Mouse (Mus musculus): ENCODE results near the gene Trp73. TPM values are rescaled to one million over a fixed set of nuclear protein-coding genes. Genes with fewer than 3 reads are reported as not detected.
A peak's percentile ranks its signal among the peaks of the same experiment; 100 is the strongest.

Gene Trp73
- total RNA-seq, 2 experiments from 2014 or later: 0.27 to 0.32 TPM

DNA sequence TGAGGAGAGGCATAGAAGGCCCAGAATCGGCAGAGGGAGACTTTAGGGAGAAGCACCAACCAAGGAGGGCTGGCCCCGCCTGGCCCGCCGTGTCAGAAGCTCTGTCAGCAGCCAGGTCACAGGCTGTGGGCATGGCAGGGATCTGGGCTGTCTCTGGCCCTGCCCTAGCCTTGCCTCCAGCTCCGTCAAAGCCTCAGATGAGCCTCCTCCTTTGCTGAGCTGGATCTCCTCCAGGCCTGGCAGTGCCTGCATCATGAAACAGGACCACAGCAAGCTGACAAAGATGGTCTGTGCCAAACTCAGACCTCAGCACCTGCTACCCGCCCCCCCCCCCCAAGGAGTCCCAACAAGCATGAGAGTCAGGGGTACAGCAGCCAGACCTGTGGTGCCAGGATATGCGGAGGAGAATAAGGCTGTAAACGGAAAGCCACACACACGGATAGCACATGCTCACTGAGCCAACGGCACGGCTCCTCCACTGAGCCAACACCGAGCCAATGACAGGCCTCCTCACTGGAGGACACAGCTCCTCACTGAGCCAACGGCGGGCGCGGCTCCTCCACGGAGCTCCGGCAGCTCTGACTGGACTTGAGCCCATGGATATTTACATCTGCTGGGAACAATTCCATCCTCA, 30.7 kb downstream of the Trp73 start:
- DNase-seq (ENCODE audit: low spot score in 2 of 2): peak; percentile 42 to 63
- intact Hi-C loops (cut with DNase I): loop anchor here (5.0 kb wide), 1 partner anchor 82 kb away; the partner anchor contains the start of gene Smim1

DNA sequence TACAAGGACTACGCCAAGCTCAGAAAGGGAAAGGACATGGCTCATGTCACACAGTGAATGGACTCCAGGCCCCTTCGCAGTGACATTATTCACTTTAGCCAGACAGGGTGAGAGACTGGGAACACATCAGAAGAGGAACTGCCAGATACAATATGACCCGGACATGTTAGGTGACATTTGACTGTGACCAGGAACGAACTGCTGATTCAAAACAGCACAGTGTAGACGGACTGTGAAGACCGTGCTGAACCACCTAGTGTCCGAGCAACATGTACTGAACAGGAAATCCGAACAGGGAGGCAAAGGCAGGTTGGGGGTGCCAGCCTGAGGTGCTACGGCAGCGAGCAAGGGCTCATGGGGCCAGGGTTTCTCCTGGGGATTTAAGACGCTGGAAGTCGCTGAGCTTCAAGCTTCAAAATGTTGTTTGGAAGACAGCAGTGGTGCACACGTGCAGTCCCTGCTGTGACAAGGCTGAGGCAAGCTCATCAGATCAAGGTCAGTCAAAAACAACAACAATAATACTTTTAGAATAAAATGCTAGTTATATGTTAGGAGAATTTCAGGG, 33.4 kb downstream of the Trp73 start:
- DNase-seq (ENCODE audit: low spot score in 2 of 2): no peak
- intact Hi-C loops (cut with DNase I): loop anchor here (5.0 kb wide), 1 partner anchor 79 kb away; the partner anchor contains the start of gene Smim1

DNA sequence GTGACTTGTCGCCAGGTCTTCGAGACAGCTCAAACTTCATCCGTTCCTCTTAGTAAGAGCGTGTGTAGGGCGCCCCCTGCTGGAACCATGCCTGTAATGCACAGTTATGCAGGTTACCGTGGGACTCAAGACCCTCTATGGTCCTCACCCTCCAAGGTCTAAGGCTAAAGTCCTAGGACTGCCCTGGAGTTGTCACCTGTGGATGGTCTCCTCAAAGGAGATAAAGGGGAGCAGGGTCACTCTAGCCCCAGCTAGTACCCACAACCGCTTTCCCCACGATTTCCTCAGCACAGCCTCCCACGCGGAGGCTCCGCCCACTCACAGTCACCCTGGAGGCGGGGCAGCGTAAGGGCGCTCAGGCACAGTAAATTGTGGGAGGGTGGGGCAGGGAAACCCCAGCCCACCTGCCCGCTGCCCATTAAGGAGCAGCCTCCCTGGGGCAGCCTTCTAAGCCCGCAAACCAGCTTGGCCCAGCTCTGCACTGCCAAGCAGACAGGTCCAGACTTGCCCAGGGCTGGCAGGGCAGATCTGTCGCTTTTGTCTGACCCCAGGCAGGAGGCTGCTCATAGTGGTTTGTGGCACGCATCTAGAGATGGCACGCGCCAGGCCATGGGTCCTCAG, 34.5 kb downstream of the Trp73 start:
- intact Hi-C loops (cut with DNase I): loop anchor here (5.0 kb wide), 1 partner anchor 78 kb away; the partner anchor contains the start of gene Smim1
- peak; percentile 38 to 44 for DNase-seq (ENCODE audit: low spot score in 2 of 2)

DNA sequence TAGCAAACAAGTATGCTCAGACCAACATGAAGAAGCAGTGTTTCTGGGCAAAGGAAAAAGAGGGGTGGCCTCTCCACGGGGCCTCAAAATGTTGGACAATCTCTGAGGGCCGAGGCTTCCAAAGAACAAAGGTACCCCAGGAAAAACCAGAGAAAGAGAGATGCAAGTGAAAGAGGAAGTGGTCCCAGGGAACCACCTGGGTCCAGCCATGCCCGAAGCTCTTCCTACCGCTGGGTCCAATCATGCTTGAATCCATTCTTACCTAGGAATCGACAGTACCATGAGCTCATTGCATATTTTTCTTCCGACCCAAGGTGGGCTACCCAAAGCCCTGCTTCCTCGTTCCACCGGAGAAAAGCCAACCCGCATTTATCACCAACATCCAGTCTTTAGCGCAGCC, 36.1 kb downstream of the Trp73 start:
- intact Hi-C loops (cut with DNase I): loop anchor here (5.0 kb wide), 1 partner anchor 37 kb away; no protein-coding TSS in a partner anchor
- DNase-seq (ENCODE audit: low spot score in 2 of 2): no peak

DNA sequence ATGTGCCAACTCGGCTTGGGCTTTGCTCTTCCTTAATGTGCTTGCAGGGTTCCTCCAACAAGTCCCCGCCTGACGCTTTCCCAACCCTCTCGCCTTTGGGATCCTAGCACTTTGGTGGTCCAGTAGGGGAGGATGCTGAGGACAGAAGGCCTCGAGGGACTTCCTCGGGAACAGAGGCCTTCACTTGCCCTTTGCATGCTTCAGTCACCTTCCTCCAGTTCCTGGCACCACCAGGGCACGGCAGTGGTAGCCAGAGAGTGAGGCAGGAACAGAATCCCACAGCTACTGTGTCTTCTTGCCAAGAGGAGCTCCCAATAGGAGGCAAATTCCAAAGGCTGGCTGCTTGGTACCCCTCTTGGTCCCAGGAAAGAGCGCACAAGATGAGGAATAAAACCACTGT, 36.6 kb downstream of the Trp73 start:
- intact Hi-C loops (cut with DNase I): loop anchor here (5.0 kb wide), 1 partner anchor 36 kb away; no protein-coding TSS in a partner anchor
- no peak for DNase-seq (ENCODE audit: low spot score in 2 of 2)

DNA sequence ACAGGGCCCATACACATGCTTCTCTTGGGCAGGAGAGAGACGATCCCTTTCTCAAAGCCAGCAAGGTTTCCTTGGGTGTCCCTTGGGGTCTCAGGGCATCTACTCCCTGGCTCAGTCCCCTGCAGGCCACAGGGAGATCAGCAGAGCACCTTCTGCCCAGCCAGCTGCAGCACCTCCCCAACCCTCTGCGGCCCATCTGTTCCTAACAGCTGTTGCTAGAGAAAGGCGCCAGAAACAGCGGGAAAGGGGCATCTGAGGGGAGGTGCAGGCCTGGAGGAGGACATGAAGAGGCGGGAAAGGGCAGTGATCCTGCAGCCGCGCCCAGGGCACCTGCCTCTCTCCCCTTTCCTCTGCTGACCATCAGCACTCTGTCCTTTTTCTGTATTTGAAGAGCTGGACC, 40.6 kb downstream of the Trp73 start:
- DNase-seq (ENCODE audit: low spot score in 2 of 2): no peak
- intact Hi-C loops (cut with DNase I): no loop called here

DNA sequence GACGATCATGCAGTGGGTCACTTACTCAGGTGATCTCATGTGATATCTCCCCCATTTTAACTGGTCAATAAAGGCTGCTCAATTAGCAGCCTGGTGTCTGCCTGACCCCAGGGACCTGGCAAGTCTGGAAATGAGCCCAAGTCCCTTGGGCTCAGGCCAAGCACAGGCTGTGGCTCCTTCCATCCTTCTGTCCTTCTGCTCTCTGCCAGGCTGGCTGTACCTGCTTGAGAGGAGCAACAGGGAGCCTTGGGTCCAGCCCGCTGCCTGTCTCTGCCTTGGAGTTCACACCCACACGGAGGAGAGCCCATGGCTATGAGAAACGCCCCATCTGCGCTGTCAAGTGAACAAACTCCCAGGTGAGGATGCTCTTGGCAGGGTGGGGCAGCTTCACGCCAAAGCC, 43.9 kb downstream of the Trp73 start:
- intact Hi-C loops (cut with DNase I): no loop called here
- DNase-seq (ENCODE audit: low spot score in 2 of 2): no peak

DNA sequence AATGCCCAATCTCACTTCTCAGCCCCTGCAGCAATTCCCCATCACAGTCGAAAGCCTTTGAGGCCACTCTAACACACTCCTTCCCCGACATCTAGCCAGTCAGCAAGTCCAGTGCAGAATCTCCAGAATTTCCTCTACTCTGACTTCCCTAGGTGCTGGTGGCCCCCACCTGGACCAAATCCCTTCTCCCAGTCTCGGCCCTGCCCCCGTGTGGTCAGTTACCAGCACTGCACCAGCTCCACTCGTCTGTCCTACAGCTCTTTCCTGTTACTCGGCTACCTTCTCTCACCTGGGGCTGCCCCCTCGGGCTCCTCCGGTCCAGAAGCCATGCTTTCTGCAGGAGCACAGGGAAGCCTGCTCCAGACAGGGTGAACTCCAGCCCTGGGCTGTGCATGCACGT, 46.8 kb downstream of the Trp73 start:
- no peak for DNase-seq (ENCODE audit: low spot score in 2 of 2)
- intact Hi-C loops (cut with DNase I): no loop called here

DNA sequence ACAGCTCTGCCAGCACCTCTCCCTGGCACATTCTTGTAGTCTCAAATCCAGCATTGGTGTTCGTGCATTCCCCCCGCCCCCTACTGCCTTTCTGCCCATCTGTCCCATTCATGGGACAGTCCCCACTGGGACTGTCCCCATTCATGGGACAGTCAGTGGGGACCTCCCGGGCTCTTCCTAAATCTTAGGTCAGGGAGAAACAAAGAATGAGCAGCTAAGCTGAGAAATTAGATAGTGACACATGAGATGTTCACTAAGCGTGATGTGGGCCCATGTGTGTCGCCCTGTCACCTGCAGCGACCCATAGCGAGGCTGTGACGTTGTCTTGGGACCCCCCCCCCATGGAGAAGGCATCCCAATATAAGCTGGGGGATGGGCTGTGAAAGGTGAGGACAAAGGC, 48.7 kb downstream of the Trp73 start:
- DNase-seq (ENCODE audit: low spot score in 2 of 2): no peak
- intact Hi-C loops (cut with DNase I): no loop called here

DNA sequence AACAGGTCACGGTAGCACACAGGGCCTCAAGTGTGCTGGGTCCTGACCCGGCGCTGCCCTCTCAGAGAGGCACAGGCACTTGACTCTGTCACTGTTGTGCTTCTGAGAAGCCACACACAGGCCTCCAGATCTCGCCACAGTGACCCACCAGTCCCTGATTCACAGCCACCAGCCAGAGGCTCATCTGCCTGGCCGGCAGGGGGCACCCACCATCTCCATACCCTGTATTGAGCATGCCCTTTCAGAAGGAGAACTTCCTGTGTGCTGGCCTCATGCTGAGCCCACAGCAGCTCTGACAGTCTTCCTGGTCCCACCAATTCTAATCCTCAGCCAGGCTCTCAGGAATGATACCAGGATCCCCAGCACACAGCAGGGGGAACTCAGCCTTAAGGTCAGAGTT, 50.8 kb downstream of the Trp73 start:
- intact Hi-C loops (cut with DNase I): no loop called here
- no peak for DNase-seq (ENCODE audit: low spot score in 2 of 2)

DNA sequence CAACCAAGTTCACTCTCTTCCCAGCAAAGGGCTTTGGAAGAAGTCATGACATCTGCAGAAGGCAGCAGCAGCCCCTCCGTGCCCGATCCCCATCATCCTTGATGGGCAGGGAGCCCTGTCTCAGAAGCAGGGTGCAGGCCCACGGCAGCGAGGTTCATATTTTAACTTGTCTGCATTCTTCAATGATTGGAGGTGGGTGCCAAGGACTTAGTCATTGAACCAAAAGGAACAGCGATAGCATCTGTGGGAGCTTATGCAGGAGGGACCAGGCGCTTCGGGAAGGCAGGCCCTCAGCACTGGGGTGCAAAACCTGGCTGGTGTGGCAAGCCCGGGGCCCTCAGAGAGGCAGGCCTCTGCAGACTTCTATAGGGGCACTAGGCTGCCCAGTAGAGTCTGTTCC, 53.6 kb downstream of the Trp73 start:
- DNase-seq (ENCODE audit: low spot score in 2 of 2): no peak
- intact Hi-C loops (cut with DNase I): no loop called here

DNA sequence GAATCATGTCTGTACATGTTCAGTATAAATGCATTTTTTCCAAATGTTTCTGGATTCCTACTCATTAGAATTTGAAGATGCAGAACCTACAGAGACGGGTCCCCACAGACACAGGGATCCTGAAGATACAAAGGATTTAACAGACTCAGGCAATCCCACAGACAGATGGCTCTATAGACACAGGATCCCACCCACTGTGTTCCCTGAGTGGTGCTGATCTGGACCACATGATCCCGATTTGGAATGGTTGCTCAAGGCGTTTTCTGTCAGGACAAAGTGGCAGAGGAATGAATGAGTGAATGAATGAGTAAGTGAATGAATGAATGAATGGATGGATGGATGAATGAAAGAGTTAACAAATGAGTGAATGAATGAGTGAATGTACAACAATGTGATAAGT, 54.2 kb downstream of the Trp73 start:
- DNase-seq (ENCODE audit: low spot score in 2 of 2): no peak
- intact Hi-C loops (cut with DNase I): no loop called here

DNA sequence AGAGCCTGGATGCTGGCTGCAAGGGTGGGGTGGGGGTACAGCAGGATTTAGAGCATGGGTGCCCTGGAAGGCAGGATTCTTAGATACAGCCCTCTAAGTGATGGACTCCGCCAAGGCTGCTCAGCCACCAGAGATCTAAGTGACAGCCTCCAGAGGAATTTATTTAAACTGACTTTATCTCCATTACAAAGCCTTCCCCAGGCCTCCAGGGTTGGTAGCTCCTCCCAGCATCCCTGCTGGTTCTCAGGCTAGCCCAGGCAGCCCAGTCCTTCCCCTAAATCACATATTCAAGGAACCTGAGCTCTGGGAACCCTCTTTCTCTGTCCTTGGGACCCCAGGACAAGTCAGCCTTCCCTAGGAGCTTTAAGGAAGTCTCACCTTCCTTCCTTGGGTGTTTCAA, 58.0 kb downstream of the Trp73 start:
- DNase-seq (ENCODE audit: low spot score in 2 of 2): no peak
- intact Hi-C loops (cut with DNase I): no loop called here

DNA sequence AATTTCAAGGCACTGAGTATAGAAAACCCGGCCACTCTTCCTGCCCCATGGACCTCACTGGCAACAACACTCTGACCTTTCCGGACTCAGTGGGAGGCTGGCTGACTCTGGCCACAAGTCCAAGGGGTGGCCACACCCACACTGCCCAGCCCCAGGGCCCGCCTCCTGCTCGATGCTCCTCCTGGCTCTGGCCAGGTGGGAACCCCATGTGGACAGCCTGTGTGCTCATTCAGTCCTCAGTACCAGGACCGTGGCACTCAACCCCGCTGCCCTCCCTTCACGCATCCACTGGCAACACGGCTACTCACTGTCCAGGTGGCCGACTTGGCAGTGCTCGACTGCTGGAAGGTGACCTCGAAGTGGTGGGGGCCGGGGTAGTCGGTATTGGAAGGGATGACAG, 59.0 kb downstream of the Trp73 start:
- intact Hi-C loops (cut with DNase I): no loop called here
- DNase-seq (ENCODE audit: low spot score in 2 of 2): no peak

DNA sequence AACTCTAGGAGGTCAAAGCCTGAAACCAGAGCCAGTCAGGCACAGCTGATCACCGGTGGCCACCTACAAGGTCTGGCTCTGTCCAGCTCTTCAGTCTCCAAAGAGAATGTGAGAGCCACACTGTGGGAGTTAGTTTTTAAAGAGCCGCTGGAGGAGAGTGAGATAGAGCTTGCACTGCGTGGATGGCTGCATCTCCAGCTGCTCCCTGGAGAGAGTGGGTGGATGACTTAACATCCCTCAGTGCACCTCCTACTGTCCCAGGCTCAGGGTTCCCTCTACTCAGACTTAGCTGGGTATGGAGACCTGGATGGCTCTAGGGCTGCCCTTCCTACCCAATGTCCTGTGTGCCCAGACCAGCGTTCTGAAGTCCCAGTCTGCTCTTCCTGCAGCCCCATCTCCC, 59.8 kb downstream of the Trp73 start:
- no peak for DNase-seq (ENCODE audit: low spot score in 2 of 2)

DNA sequence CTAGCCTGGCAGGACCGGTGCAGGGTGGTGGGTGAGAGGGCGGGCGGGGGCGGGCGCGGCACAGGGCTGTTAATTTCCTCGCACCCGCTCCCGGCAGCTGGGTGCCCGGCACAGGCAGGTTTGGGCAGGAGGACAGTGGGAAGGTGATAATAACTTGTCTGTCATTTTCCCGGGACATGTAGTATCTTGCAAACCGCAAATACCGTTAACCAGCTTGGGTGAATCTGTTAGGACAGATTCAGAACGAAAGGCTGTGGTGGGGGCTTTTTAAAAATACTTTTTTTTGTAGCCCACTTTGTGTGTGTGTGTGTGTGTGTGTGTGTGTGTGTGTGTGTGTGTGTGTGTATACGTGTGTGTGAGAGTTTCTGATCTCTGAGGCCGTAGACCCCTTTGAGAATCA, 68.1 kb downstream of the Trp73 start:
- no peak for DNase-seq (ENCODE audit: low spot score in 2 of 2)

More for the DNA sequence above, 59.8 kb downstream of the Trp73 start:
- intact Hi-C loops (cut with DNase I): no loop called here

DNA sequence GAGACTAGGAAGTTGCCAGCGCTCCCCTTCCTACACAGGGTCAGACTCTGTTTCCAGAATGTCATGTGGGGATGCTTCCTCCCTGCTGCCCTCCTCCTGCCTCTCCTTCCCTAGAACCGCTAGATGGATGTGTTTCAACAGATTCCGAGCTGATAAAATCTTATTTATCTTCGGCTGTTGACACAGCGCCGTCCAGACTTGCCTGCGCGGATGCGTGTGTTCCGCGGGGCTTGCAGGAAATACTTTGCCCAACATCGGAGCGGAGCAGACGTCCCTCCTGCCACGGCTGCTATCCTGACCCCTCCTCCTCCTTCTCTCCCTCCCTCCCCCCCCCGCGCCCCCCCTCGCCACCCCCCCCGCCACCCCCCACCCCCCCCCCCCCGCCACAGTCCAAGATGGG, 68.5 kb downstream of the Trp73 start:
- intact Hi-C loops (cut with DNase I): no loop called here

More for the DNA sequence above, 68.1 kb downstream of the Trp73 start:
- intact Hi-C loops (cut with DNase I): no loop called here

DNA sequence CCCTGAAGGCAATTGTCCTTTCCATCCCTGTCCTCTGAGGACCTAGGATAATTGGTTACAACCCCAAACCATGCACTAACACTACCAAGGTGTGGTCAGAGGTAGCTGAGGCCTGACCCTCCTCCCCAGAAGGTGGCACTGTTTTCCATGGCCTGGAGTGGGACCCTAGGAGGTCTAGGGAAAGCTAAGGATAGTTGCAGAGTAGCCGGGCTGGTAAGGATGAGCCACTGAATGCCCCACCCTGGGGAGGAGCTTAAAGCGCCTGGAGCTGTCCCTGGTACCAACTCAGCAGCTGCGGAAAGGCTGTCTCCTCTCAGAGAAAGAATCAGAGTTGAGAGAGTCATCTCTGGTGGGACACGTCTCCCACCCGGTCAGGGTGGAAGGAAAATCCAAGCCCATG, 69.1 kb downstream of the Trp73 start:
- intact Hi-C loops (cut with DNase I): no loop called here
- no peak for DNase-seq (ENCODE audit: low spot score in 2 of 2)

More for the DNA sequence above, 68.5 kb downstream of the Trp73 start:
- DNase-seq (ENCODE audit: low spot score in 2 of 2): no peak

DNA sequence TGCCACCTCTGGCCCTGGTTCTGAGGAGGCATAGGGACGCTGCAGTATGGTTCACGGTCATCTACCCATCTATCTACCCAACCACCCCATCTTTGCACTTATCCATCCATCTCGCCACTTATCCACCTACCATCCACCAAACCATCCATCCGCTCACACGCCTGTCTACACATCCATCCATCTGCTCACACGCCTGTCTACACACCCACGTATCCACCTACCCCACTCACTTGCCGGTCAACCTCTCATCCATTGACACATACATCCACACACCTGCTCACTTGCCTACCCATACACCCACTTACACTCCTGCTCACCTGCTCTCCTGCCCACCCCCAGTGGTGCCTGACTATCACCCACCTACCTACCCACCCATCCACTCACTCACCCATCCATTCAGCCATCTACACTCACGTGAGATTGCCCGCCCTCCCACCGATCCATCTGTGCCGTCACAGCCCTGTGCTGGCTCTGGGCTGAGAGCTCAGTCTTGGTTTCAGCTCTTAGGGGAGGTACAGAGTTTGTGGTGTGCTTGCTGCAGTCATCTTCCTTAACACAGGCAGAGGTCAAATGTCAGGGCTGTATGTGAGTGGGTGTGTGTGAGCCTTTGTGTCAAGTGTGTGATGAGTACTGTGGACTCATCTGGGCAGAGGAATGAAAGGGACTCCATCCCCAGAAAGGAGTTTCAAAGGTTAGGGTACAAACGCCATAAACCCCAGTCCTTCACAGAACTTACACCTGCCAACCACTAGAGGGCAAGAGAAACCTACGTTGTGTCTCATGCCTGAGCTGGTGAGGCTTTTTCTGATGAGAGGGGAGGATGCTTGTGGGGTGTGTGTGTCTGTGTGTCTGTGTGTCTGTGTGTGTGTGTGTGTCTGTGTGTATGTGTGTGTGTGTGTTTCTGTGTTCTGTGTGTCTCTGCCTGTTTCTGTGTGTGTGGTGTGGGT, 74.9 kb downstream of the Trp73 start:
- DNase-seq (ENCODE audit: low spot score in 2 of 2): peak; percentile 23 to 39
- intact Hi-C loops (cut with DNase I): loop anchor here (2.0 to 5.0 kb wide), 4 partner anchors 37 to 237 kb away; partner anchors contain the start of genes Arhgef16 and Tprgl

DNA sequence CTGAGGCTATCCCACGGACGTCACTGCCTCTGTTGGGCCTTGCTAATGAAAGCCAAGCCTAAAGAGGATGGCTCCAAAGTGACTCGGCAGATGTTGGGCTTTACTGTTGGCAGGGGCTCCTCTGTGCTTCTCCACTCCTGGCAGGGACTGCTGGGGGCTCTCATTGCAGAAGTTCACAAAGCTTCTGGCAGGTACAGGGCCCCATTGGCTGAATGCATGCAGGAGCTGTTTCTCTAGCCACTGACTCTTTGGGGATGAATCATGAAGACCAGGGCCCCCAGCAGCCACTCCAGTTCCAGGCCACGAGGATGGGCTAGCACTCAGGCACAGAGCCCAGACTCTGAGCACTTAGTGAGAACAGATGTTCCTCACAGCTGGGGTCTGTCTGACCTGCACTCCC, 82.3 kb downstream of the Trp73 start:
- intact Hi-C loops (cut with DNase I): no loop called here
- no peak for DNase-seq (ENCODE audit: low spot score in 2 of 2)

Measured in left cerebral cortex, postnatal 36 days (tissue).